ENCODE assay signal across 8 mouse cellular contexts in genomic region chr17:28256651-28257328, GRCm38 (mm10). TPM values are rescaled to one million over a fixed set of nuclear protein-coding genes. Genes with fewer than 3 reads are reported as not detected.
A peak's percentile ranks its signal among the peaks of the same experiment; 100 is the strongest.
DNase-seq lines count a peak whose midpoint lies in the region; ATAC-seq and TF ChIP-seq lines count a peak whose summit lies in the region.

No protein-coding gene starts in this region.

- H3K4me1 ChIP-seq in forebrain, embryonic 12.5 days, result peaks cover 16% of the 10 kb centered on the region; the same call in 1 of the 2 replicates
- H3K4me1 ChIP-seq in forebrain, embryonic 15.5 days, result peaks cover 4% of the 10 kb centered on the region; the same call in 1 of the 2 replicates
- peaks cover 58% of the 10 kb centered on the region for H3K4me1 ChIP-seq in heart, embryonic 10.5 days
- peaks cover 36% of the 10 kb centered on the region for H3K4me1 ChIP-seq in kidney, embryonic 14.5 days (ENCODE audit: control insufficient read depth, insufficient read depth, low read length)
- peaks cover 34% of the 10 kb centered on the region for H3K4me1 ChIP-seq in thymus, adult 2 months (replicated peaks; ENCODE audit: control insufficient read depth, insufficient read depth, low read length)

- no peaks in the 10 kb centered on the region for H3K9me3 ChIP-seq in forebrain, embryonic 12.5 days
- no peaks in the 10 kb centered on the region for H3K9me3 ChIP-seq in forebrain, embryonic 15.5 days
- no peaks in the 10 kb centered on the region for H3K9me3 ChIP-seq in heart, embryonic 10.5 days
- H3K9me3 ChIP-seq in kidney, embryonic 14.5 days (ENCODE audit: control insufficient read depth, low read length), result peaks cover 6% of the 10 kb centered on the region; the same call in 1 of the 2 replicates

- no peak for TF ChIP-seq POLR2A in thymus, adult 2 months (IDR thresholded peaks at IDR 0.05; ENCODE audit: control insufficient read depth, extremely low read depth, insufficient read depth, low read length, poor library complexity)

- H3K36me3 ChIP-seq in forebrain, embryonic 12.5 days (replicated peaks), result no peaks in the 10 kb centered on the region
- H3K36me3 ChIP-seq in forebrain, embryonic 15.5 days, result no peaks in the 10 kb centered on the region
- H3K36me3 ChIP-seq in heart, embryonic 10.5 days, result peaks cover 18% of the 10 kb centered on the region; the same call in 1 of the 2 replicates
- no peaks in the 10 kb centered on the region for H3K36me3 ChIP-seq in kidney, embryonic 14.5 days (ENCODE audit: control insufficient read depth, insufficient read depth, low read length)
- no peaks in the 10 kb centered on the region for H3K36me3 ChIP-seq in thymus, adult 2 months (ENCODE audit: control insufficient read depth, insufficient read depth, low read length)

- no peak overlapping the region for H3K9ac ChIP-seq in forebrain, embryonic 12.5 days
- no peak overlapping the region for H3K9ac ChIP-seq in forebrain, embryonic 15.5 days (replicated peaks)
- no peak overlapping the region; the same call in 1 of the 2 replicates for H3K9ac ChIP-seq in kidney, embryonic 14.5 days (ENCODE audit: low read depth, low read length)

- no peak for ATAC-seq in forebrain, embryonic 12.5 days (ENCODE audit: low FRiP score)
- no peak for ATAC-seq in forebrain, embryonic 15.5 days (replicated peaks)
- ATAC-seq in kidney, embryonic 14.5 days (ENCODE audit: low FRiP score, low TSS enrichment), result peak; percentile 50; the same call in 1 of the 2 replicates

- no peak overlapping the region for H3K4me2 ChIP-seq in forebrain, embryonic 12.5 days
- no peak overlapping the region for H3K4me2 ChIP-seq in forebrain, embryonic 15.5 days (replicated peaks)
- H3K4me2 ChIP-seq in kidney, embryonic 14.5 days (replicated peaks; ENCODE audit: low read depth, low read length), result peak overlapping the region; percentile 8

- no peaks in the 10 kb centered on the region for H3K27me3 ChIP-seq in forebrain, embryonic 12.5 days
- H3K27me3 ChIP-seq in forebrain, embryonic 15.5 days, result no peaks in the 10 kb centered on the region
- H3K27me3 ChIP-seq in heart, embryonic 10.5 days (ENCODE audit: insufficient read depth, poor library complexity, severe bottlenecking), result no peaks in the 10 kb centered on the region
- no peaks in the 10 kb centered on the region for H3K27me3 ChIP-seq in kidney, embryonic 14.5 days (ENCODE audit: control insufficient read depth, insufficient read depth, low read length)
- no peaks in the 10 kb centered on the region for H3K27me3 ChIP-seq in thymus, adult 2 months (ENCODE audit: control insufficient read depth, insufficient read depth, low read length)

- 0 out of 2 replicates have a peak, but pooled peaks have one; percentile 9 for TF ChIP-seq CTCF in thymus, adult 2 months (IDR thresholded peaks at IDR 0.05; ENCODE audit: borderline replicate concordance, control insufficient read depth, extremely low read depth, insufficient read depth, low read length, poor library complexity)

- DNase-seq in adrenal gland, postnatal 10 days, result peak; percentile 58
- DNase-seq in heart, embryonic 10.5 days (ENCODE audit: low spot score), result peak; percentile 81
- DNase-seq in lung, postnatal 14 days, result peak; percentile 65
- peak; percentile 64 for DNase-seq in thymus, adult 2 months
- DNase-seq in cerebellum, adult 18-20 months, result no peak

- peak overlapping the region; percentile 26; the same call in 1 of the 2 replicates for H3K27ac ChIP-seq in forebrain, embryonic 12.5 days
- no peak overlapping the region; the same call in 1 of the 2 replicates for H3K27ac ChIP-seq in forebrain, embryonic 15.5 days (replicated peaks)
- peak overlapping the region; percentile 65 for H3K27ac ChIP-seq in heart, embryonic 10.5 days
- peak overlapping the region; percentile 59; the same call in 1 of the 2 replicates for H3K27ac ChIP-seq in kidney, embryonic 14.5 days (ENCODE audit: low read depth, low read length)
- peak overlapping the region; percentile 89 for H3K27ac ChIP-seq in thymus, adult 2 months (ENCODE audit: control insufficient read depth, insufficient read depth, low read length)

- no peak overlapping the region for H3K4me3 ChIP-seq in forebrain, embryonic 12.5 days (replicated peaks)
- no peak overlapping the region for H3K4me3 ChIP-seq in forebrain, embryonic 15.5 days
- no peak overlapping the region for H3K4me3 ChIP-seq in heart, embryonic 10.5 days
- no peak overlapping the region for H3K4me3 ChIP-seq in kidney, embryonic 14.5 days (ENCODE audit: low read length)
- H3K4me3 ChIP-seq in thymus, adult 2 months (ENCODE audit: control insufficient read depth, insufficient read depth, low read length), result peak overlapping the region; percentile 3; the same call in 1 of the 2 replicates

- 80% methylated on average over 13 of the region's 13 CpGs for WGBS in forebrain, embryonic 12.5 days
- WGBS in forebrain, embryonic 15.5 days, result 76% methylated on average over 13 of the region's 13 CpGs
- 54% methylated on average over 13 of the region's 13 CpGs for WGBS in heart, embryonic 10.5 days
- 52% methylated on average over 13 of the region's 13 CpGs for WGBS in kidney, embryonic 14.5 days
- WGBS in thymus, adult 2 months, result 5% methylated on average over 13 of the region's 13 CpGs

RNA-seq across cellular contexts. Expression of gene Ppard, which starts 24.3 kb away (rescaled TPM):
- 1.4 and 1.6 TPM in 2 replicates for polyA plus RNA-seq in forebrain, embryonic 12.5 days (2016; fragmentation: Nextera tagmentation; extraction: Ambion mirVana)
- 1.3 and 1.4 TPM in 2 replicates for polyA plus RNA-seq in forebrain, embryonic 15.5 days (2015; fragmentation: Nextera tagmentation; extraction: Ambion mirVana)
- total RNA-seq in adrenal gland, postnatal 10 days (2021), result 10 to 100 TPM; 29.8 to 30.2 TPM
- polyA plus RNA-seq in heart, embryonic 10.5 days (2016; fragmentation: Nextera tagmentation; extraction: Ambion mirVana), result 0.87 and 1.2 TPM in 2 replicates
- polyA plus RNA-seq in kidney, embryonic 14.5 days (2014; fragmentation: Nextera tagmentation; extraction: Ambion mirVana), result 2.3 and 3.5 TPM in 2 replicates
- 50.7 and 51.6 TPM in 2 replicates for polyA plus RNA-seq in thymus, adult 2 months (2012; rRNA removed)

RNA-seq across cellular contexts. Expression of gene Def6, which starts 49.2 kb away (rescaled TPM):
- polyA plus RNA-seq in forebrain, embryonic 12.5 days (2016; fragmentation: Nextera tagmentation; extraction: Ambion mirVana), result 2.8 and 4.4 TPM in 2 replicates
- 3.7 and 4.8 TPM in 2 replicates for polyA plus RNA-seq in forebrain, embryonic 15.5 days (2015; fragmentation: Nextera tagmentation; extraction: Ambion mirVana)
- total RNA-seq in adrenal gland, postnatal 10 days (2021), result 1 to 10 TPM; 4.7 to 6.7 TPM
- polyA plus RNA-seq in heart, embryonic 10.5 days (2016; fragmentation: Nextera tagmentation; extraction: Ambion mirVana), result 3.2 and 5.2 TPM in 2 replicates
- 2.7 and 3.5 TPM in 2 replicates for polyA plus RNA-seq in kidney, embryonic 14.5 days (2014; fragmentation: Nextera tagmentation; extraction: Ambion mirVana)
- 247 and 277 TPM in 2 replicates for polyA plus RNA-seq in thymus, adult 2 months (2012; rRNA removed)

RNA-seq across cellular contexts. Expression of gene Fance, which starts 56.5 kb away (rescaled TPM):
- polyA plus RNA-seq in forebrain, embryonic 12.5 days (2016; fragmentation: Nextera tagmentation; extraction: Ambion mirVana), result 25.9 and 26.0 TPM in 2 replicates
- 25.9 and 27.4 TPM in 2 replicates for polyA plus RNA-seq in forebrain, embryonic 15.5 days (2015; fragmentation: Nextera tagmentation; extraction: Ambion mirVana)
- total RNA-seq in adrenal gland, postnatal 10 days (2021), result 10 to 100 TPM; 24.2 to 36.2 TPM
- 25.8 and 30.6 TPM in 2 replicates for polyA plus RNA-seq in heart, embryonic 10.5 days (2016; fragmentation: Nextera tagmentation; extraction: Ambion mirVana)
- 24.1 and 31.9 TPM in 2 replicates for polyA plus RNA-seq in kidney, embryonic 14.5 days (2014; fragmentation: Nextera tagmentation; extraction: Ambion mirVana)
- polyA plus RNA-seq in thymus, adult 2 months (2012; rRNA removed), result 31.3 and 37.7 TPM in 2 replicates

Comparison
In these comparisons a context has a peak if more than half of its experiments do, and no peak if none do; other contexts are left out.
1. DNase-seq: peak in adrenal gland, postnatal 10 days (single experiment), heart, embryonic 10.5 days (single experiment), lung, postnatal 14 days (single experiment) and thymus, adult 2 months (single experiment); none in cerebellum, adult 18-20 months (0 of 2).
2. RNA of gene Ppard, which starts 24.3 kb away (polyA plus RNA-seq): 50.7 to 51.6 TPM in thymus, adult 2 months; 2.3 to 3.5 TPM in kidney, embryonic 14.5 days, 1.4 to 1.6 TPM in forebrain, embryonic 12.5 days, 1.3 to 1.4 TPM in forebrain, embryonic 15.5 days and 0.87 to 1.2 TPM in heart, embryonic 10.5 days; every median in the first group is over 10 times any median in the second.
3. RNA of gene Def6, which starts 49.2 kb away (polyA plus RNA-seq): 247 to 277 TPM in thymus, adult 2 months; 3.2 to 5.2 TPM in heart, embryonic 10.5 days, 2.8 to 4.4 TPM in forebrain, embryonic 12.5 days, 3.7 to 4.8 TPM in forebrain, embryonic 15.5 days and 2.7 to 3.5 TPM in kidney, embryonic 14.5 days; every median in the first group is over 10 times any median in the second.